Mouse (Mus musculus) testis, adult 2 months (tissue): ENCODE results near the gene Col4a1.

Source experiments
- CTCF ChIP-seq: fragments of 200-500 bp; IDR thresholded peaks from 2 replicates; pipeline ENCODE4 v1.5.1; 2012; ENCODE audit warnings: low read depth, mild to moderate bottlenecking, inconsistent platforms, low read length, moderate library complexity; ENCODE audit not compliant: control insufficient read depth, insufficient read depth, insufficient replicate concordance
- POLR2A ChIP-seq: fragments of 200-500 bp; IDR thresholded peaks from 2 replicates; pipeline ENCODE4 v1.6.1; 2012; ENCODE audit warnings: low read depth, mild to moderate bottlenecking, inconsistent platforms, low read length, moderate library complexity; ENCODE audit not compliant: control insufficient read depth

DNA sequence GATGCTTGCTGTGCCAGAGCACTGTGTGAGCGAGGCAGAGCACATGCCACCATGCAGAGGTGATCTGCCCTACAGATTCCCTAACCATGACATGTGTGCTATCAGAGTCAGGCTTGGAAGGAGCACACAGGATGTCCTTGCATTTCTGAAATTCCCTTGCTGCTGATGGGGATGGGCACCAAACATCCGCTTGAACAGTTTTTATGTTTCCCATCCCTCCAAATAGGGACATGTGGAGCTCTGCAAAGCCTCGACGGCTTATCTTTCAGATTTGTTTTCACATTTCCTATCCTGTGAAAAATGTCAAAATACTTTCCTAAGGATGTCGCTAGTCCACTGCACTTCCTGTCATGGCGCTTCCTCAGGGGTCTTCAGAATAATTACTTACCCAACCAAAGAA is 40.4 kb downstream of the Col4a1 start:
- TF ChIP-seq CTCF (no peak), POLR2A (no peak)
